Mouse (Mus musculus) midbrain, embryonic 12.5 days (tissue): ENCODE results near the gene Foxl1. TPM values are rescaled to one million over a fixed set of nuclear protein-coding genes. Genes with fewer than 3 reads are reported as not detected.

Experiments
- ATAC-seq: fragments of 200-750 bp; cut with Nextera tagmentation; 2 replicates; pipeline ENCODE4 v1.8.0; 2017; ENCODE audit warnings: low read depth, moderate TSS enrichment, moderate library complexity; ENCODE audit not compliant: low FRiP score
- H3K27ac ChIP-seq: fragments of 300-500 bp; sonication (generic); replicated peaks from 2 replicates; pipeline ENCODE4 v1.5.1; 2016; ENCODE audit warnings: mild to moderate bottlenecking
- H3K27me3 ChIP-seq: fragments of 300-500 bp; sonication (generic); 2 replicates; pipeline ENCODE4 v1.6.1; 2016; ENCODE audit warnings: mild to moderate bottlenecking
- H3K36me3 ChIP-seq: fragments of 300-500 bp; sonication (generic); 2 replicates; pipeline ENCODE4 v1.6.1; 2016
- H3K4me1 ChIP-seq: fragments of 300-500 bp; sonication (generic); 2 replicates; pipeline ENCODE4 v1.6.1; 2016
- H3K4me2 ChIP-seq: fragments of 300-500 bp; sonication (generic); replicated peaks from 2 replicates; pipeline ENCODE4 v1.6.1; 2016; ENCODE audit warnings: mild to moderate bottlenecking, moderate library complexity
- H3K4me3 ChIP-seq: fragments of 300-500 bp; sonication (generic); 2 replicates; pipeline ENCODE4 v1.5.1; 2016; ENCODE audit warnings: mild to moderate bottlenecking
- H3K9ac ChIP-seq: fragments of 300-500 bp; sonication (generic); replicated peaks from 2 replicates; pipeline ENCODE4 v1.6.1; 2016; ENCODE audit warnings: mild to moderate bottlenecking, moderate library complexity
- H3K9me3 ChIP-seq: fragments of 300-500 bp; sonication (generic); 2 replicates; pipeline ENCODE4 v1.6.1; 2016; ENCODE audit warnings: mild to moderate bottlenecking
- WGBS: fragments of 180-500 bp; shearing (Covaris S2); methylation state at CpG from one replicate; pipeline ENCODE4 v1.1.7; 2016; 5-methylcytosine and 5-hydroxymethylcytosine counted together
- polyA plus RNA-seq: library from polyadenylated mRNA; unstranded; fragments of >200 nt; fragmentation: Nextera tagmentation; extraction: Ambion mirVana; gene quantifications from 2 replicates; pipeline ENCODE4 v1.2.1, GENCODE M21; 2016

Foxl1 gene
- polyA plus RNA-seq, 1 experiment from 2014 or later, result 1.3 TPM

- peaks cover 28% of the 10 kb centered on the region for H3K4me1 ChIP-seq
- no peaks in the 10 kb centered on the region for H3K36me3 ChIP-seq
- no peak overlapping the region for H3K9ac ChIP-seq
- H3K4me2 ChIP-seq, result no peak overlapping the region
- WGBS, result 20% methylated on average over 3 of the region's 3 CpGs
- H3K9me3 ChIP-seq, result no peaks in the 10 kb centered on the region
- no peak for ATAC-seq
- H3K27ac ChIP-seq, result no peak overlapping the region
- peaks cover 99% of the 10 kb centered on the region for H3K27me3 ChIP-seq
- no peak overlapping the region for H3K4me3 ChIP-seq
Measured at GRCm38 (mm10) chr8:121085561-121085960, 42.2 kb upstream of the Foxl1 start.

GRCm38 (mm10) chr8:121086004-121086900 lies 41.5 kb upstream of the Foxl1 start:
- no peak overlapping the region for H3K4me2 ChIP-seq
- H3K27ac ChIP-seq, result no peak overlapping the region
- H3K4me1 ChIP-seq, result peaks cover 28% of the 10 kb centered on the region
- no peak overlapping the region for H3K9ac ChIP-seq
- ATAC-seq, result no peak
- H3K36me3 ChIP-seq, result no peaks in the 10 kb centered on the region
- H3K9me3 ChIP-seq, result no peaks in the 10 kb centered on the region
- H3K27me3 ChIP-seq, result peaks cover 99% of the 10 kb centered on the region
- no peak overlapping the region for H3K4me3 ChIP-seq
- 4% methylated on average over 19 of the region's 19 CpGs for WGBS

DNA sequence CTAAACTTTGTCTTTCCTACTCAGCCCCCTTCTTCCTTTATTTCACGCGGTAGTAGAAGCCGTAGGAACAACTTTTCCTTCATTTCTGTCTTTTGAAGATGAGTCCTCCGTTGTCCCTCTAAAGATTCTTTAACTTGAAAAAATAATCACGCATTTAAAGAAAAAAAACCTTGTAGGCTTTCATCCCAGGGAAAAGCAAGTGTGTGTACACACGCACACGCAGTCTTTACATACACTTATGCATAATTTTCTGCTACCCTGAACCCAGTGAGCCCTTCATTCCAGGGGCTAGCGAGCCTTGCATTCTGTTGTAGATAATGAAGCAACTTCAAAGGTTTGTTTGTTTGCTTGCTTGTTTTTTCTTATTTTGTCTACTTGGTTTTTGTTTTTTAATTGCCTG lies 39.5 kb upstream of the Foxl1 start:
- no peak overlapping the region for H3K27ac ChIP-seq
- no peaks in the 10 kb centered on the region for H3K36me3 ChIP-seq
- H3K4me3 ChIP-seq, result no peak overlapping the region
- no peaks in the 10 kb centered on the region for H3K9me3 ChIP-seq
- 3% methylated on average over 8 of the region's 8 CpGs for WGBS
- no peak for ATAC-seq
- H3K9ac ChIP-seq, result no peak overlapping the region
- no peak overlapping the region for H3K4me2 ChIP-seq
- H3K4me1 ChIP-seq, result peaks cover 18% of the 10 kb centered on the region
- H3K27me3 ChIP-seq, result peaks cover 98% of the 10 kb centered on the region

DNA sequence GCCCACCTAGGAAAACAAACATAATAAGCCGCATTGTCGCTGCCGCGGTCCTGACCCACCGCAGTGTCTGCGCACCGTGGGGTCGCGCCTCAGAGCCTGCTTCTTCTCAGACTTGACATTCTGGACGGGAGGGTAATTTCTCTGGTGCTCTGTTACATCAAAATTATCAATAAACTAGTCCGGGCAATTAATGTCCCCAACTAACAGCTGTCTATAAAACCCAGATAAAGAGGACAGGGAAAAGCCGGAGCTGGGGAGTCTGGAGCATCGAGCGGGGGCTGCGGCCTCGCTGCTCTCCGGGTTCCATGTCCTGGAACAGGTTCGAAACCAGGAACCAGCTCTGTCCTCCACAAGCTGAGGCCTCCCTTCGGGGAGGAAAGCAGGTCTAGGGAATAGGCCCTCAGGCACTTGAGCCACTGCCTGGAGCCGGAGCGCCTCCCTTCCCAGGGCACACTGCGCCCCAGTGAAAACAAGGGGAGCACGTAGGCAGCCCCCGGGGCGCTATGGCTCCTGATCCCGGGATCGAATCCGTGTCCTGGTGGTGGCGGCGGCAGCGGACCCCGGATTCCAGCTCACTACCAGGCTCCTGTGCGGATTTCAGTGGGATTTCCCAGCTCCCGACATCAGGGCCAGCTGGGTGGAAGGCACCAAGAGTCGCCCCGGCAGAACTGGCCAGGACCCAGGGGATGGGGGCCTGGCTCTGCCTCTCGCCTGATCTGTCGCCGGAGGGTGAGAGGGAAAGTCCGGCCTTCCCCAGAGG lies 38.7 kb upstream of the Foxl1 start:
- Histone ChIP-seq H3K4me1 (peaks cover 10% of the 10 kb centered on the region), H3K27ac (no peak overlapping the region), H3K9ac (no peak overlapping the region), H3K9me3 (no peaks in the 10 kb centered on the region), H3K36me3 (no peaks in the 10 kb centered on the region), H3K4me3 (no peak overlapping the region), H3K4me2 (no peak overlapping the region), H3K27me3 (peaks cover 98% of the 10 kb centered on the region)
- no peak for ATAC-seq
- 2% methylated on average over 40 of the region's 40 CpGs for WGBS

DNA sequence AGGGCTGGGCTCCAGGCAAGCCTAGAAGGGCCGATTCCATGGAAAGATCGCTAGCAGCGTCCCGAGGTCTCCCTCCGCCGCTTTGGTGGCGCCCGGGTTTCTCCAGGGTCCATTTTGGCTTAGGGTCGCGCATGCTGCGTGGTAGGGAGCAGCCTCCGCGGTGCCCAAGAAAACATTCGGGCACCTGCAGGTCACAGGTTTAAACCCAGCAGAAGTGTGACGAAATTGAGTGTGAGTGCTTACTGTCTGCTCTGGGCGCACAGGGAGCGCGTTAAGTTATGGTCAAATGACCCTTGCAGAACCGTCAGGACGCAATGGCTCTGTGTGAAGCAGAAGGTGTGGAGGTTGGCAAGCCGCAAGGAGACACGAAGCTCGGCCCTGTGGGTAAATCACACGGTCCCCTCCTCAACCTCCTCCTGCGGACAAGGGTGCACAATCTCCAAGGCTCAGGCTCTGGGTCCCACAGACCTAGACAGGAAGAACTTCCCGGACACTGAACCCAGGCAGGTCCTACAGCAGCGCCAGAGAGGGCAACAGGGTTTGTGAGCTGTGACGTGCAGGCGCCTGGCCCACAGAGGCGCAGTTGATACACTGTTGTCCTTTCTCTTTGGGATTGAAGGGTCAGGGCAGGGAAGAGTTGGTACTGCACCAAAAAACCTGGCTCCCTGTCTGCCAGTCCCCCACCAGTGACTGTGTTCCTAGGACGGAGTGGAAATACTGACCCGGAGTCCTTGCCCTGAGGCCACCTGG lies 37.9 kb upstream of the Foxl1 start:
- Histone ChIP-seq H3K9me3 (no peaks in the 10 kb centered on the region), H3K4me2 (no peak overlapping the region), H3K9ac (no peak overlapping the region), H3K36me3 (no peaks in the 10 kb centered on the region), H3K4me1 (peaks cover 3% of the 10 kb centered on the region), H3K27me3 (peaks cover 96% of the 10 kb centered on the region), H3K27ac (no peak overlapping the region), H3K4me3 (no peak overlapping the region)
- ATAC-seq, result no peak
- 1% methylated on average over 32 of the region's 32 CpGs for WGBS

DNA sequence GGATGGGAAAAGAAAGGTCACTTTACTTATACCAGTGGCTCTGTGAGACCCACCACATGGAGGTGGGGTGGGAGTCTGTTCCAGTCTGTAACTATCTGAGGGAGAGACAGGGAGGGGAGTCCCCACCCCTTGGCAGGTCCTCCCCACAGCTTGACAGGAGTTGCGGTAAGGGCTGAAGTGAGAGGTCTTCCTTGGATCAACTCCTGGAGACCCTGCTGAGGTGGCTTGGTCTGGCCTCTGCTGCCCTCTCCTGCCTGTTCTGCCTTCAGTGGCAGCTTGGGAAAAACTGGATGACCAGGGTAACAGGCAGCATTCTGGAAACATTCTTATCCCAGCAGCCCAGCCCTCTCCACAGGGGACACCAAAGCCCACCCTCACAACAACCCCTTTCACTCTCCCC lies 37.0 kb upstream of the Foxl1 start:
- no peak for ATAC-seq
- H3K36me3 ChIP-seq, result no peaks in the 10 kb centered on the region
- no peaks in the 10 kb centered on the region for H3K9me3 ChIP-seq
- no peak overlapping the region for H3K27ac ChIP-seq
- H3K4me2 ChIP-seq, result no peak overlapping the region
- H3K4me1 ChIP-seq, result no peaks in the 10 kb centered on the region
- no peak overlapping the region for H3K4me3 ChIP-seq
- peaks cover 87% of the 10 kb centered on the region for H3K27me3 ChIP-seq
- H3K9ac ChIP-seq, result no peak overlapping the region
- WGBS, result 0% methylated on average over 1 of the region's 1 CpGs

DNA sequence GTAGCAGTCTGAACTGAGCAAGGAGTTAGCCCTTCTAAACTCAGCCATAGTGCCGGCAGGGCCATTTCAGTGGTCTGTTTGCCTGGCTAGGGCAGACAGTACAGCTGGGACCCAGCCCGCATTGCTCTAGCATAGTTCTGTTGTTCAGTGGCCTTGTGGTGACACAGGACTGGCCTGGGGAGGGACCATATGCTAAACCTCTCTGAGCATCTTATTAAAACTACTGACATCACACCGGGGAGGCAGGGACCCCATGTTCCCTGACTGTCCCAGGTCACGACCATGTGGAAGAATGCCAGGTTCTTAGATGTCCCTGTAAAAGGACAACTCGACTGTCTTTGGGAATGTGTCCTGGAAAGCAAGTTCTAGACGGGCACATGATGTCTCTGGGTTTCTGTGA lies 35.6 kb upstream of the Foxl1 start:
- H3K27ac ChIP-seq, result no peak overlapping the region
- H3K36me3 ChIP-seq, result peaks cover 10% of the 10 kb centered on the region
- no peak overlapping the region for H3K4me3 ChIP-seq
- peaks cover 73% of the 10 kb centered on the region for H3K27me3 ChIP-seq
- WGBS, result 34% methylated on average over 6 of the region's 6 CpGs
- no peaks in the 10 kb centered on the region for H3K9me3 ChIP-seq
- no peak overlapping the region for H3K4me2 ChIP-seq
- no peak overlapping the region for H3K9ac ChIP-seq
- H3K4me1 ChIP-seq, result no peaks in the 10 kb centered on the region
- no peak for ATAC-seq

- Histone ChIP-seq H3K4me1 (no peaks in the 10 kb centered on the region), H3K27ac (no peak overlapping the region), H3K4me2 (no peak overlapping the region), H3K9me3 (no peaks in the 10 kb centered on the region), H3K36me3 (peaks cover 15% of the 10 kb centered on the region), H3K4me3 (no peak overlapping the region), H3K9ac (no peak overlapping the region), H3K27me3 (peaks cover 68% of the 10 kb centered on the region)
- ATAC-seq, result peak; percentile 71
- WGBS, result 4% methylated on average over 16 of the region's 16 CpGs
Measured at GRCm38 (mm10) chr8:121092627-121093026, 35.1 kb upstream of the Foxl1 start.

DNA sequence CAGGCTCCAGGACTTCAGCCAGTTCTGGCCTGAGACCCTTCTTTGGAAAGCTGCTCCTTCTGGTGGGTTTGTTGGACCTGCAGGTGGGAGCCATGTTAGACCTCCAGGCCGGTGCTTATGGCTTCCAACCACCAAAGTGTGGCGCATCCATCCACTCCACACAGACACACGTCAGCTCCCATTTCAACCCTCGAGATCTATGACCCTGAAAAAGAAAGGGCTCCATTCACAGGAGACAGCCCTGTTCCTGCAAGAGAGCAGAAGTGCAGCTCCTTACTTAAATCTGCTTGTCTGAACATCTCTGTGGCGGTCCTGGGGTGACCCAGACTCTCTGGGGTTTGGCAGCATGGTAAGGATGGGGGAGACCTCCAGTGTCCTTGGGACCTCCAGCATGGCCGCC lies 34.2 kb upstream of the Foxl1 start:
- ATAC-seq, result no peak
- 70% methylated on average over 6 of the region's 6 CpGs for WGBS
- Histone ChIP-seq H3K36me3 (peaks cover 24% of the 10 kb centered on the region), H3K27ac (no peak overlapping the region), H3K27me3 (peaks cover 60% of the 10 kb centered on the region), H3K4me1 (no peaks in the 10 kb centered on the region), H3K4me3 (no peak overlapping the region), H3K9ac (no peak overlapping the region), H3K9me3 (no peaks in the 10 kb centered on the region), H3K4me2 (no peak overlapping the region)

GRCm38 (mm10) chr8:121104049-121104818 lies 23.5 kb upstream of the Foxl1 start:
- no peak overlapping the region for H3K4me3 ChIP-seq
- H3K4me2 ChIP-seq, result no peak overlapping the region
- 52% methylated on average over 17 of the region's 17 CpGs for WGBS
- peaks cover 13% of the 10 kb centered on the region for H3K4me1 ChIP-seq
- H3K9ac ChIP-seq, result no peak overlapping the region
- no peak overlapping the region for H3K27ac ChIP-seq
- H3K36me3 ChIP-seq, result peaks cover 60% of the 10 kb centered on the region
- ATAC-seq, result 0 out of 2 replicates have a peak, but pooled peaks have one; percentile 28
- H3K9me3 ChIP-seq, result no peaks in the 10 kb centered on the region
- H3K27me3 ChIP-seq, result no peaks in the 10 kb centered on the region
